Mouse (Mus musculus) kidney, adult 8-10 months (tissue): ENCODE data around the gene Zfp456.
A peak's percentile ranks its signal among the peaks of the same experiment; 100 is the strongest.
"Not testable (repeated sequence)": the region's sequence is repeated elsewhere in the genome, so short reads cannot be mapped to it uniquely, and the experiment has no call there.

Experiments used
- DNase-seq, 2 experiments: peaks; one replicate each; pipeline ENCODE4 v3.0.0; 2022

Gene Zfp456

GRCm38 (mm10) chr13:67375050-67375911 is at the start of gene Zfp456, which contains the start of gene Gm28041:
Gene Zfp456, minus strand, starts transcription at chr13:67375810.
Gene Gm28041, minus strand, starts transcription at chr13:67375733.
- DNase-seq: peak; percentile 77 to 78

GRCm38 (mm10) chr13:67422532-67422931 is 46.9 kb upstream of the Zfp456 start:
- DNase-seq: not testable (repeated sequence)

- DNase-seq: peak; percentile 38 to 56
These were observed 45.7 kb upstream of the Zfp456 start, which contains the start of gene Zfp459 for GRCm38 (mm10) chr13:67421207-67421857. Gene Zfp459, minus strand, starts transcription at chr13:67421418.

GRCm38 (mm10) chr13:67420558-67421206 is 45.1 kb upstream of the Zfp456 start:
- no peak for DNase-seq

GRCm38 (mm10) chr13:67416811-67417210 is 41.2 kb upstream of the Zfp456 start:
- DNase-seq: no peak

- DNase-seq: no peak
These were observed 40.1 kb upstream of the Zfp456 start for GRCm38 (mm10) chr13:67415759-67416158.

GRCm38 (mm10) chr13:67413634-67414033 is 38.0 kb upstream of the Zfp456 start:
- not testable (repeated sequence) for DNase-seq

- DNase-seq: peak; percentile 69 to 77
These were observed 23.7 kb upstream of the Zfp456 start, which contains the start of gene Zfp429 for GRCm38 (mm10) chr13:67399183-67399903. Gene Zfp429, minus strand, starts transcription at chr13:67399819.

- not testable (repeated sequence) for DNase-seq
These were observed 645 bp upstream of the Zfp456 start for GRCm38 (mm10) chr13:67376255-67376654.

- DNase-seq: peak; percentile 87 to 94
These were observed 15.4 kb downstream of the Zfp456 start, which contains the start of the genes Gm28044 and Zfp953 for GRCm38 (mm10) chr13:67360131-67360744. Gene Gm28044, minus strand, starts transcription at chr13:67360536. Gene Zfp953, minus strand, starts transcription at chr13:67360605.

- DNase-seq: no peak
These were observed 23.8 kb downstream of the Zfp456 start for GRCm38 (mm10) chr13:67351854-67352253.

- no peak for DNase-seq
These were observed 32.2 kb downstream of the Zfp456 start for GRCm38 (mm10) chr13:67343422-67343821.

GRCm38 (mm10) chr13:67332877-67333276 is 42.7 kb downstream of the Zfp456 start:
- DNase-seq: no peak

GRCm38 (mm10) chr13:67332019-67332724 is 43.4 kb downstream of the Zfp456 start, which contains the start of gene Zfp595:
Gene Zfp595, minus strand, starts transcription at chr13:67332570.
- DNase-seq: peak; percentile 87 to 89
